Mouse (Mus musculus): ENCODE measurements around the gene Ccnl1. TPM values are rescaled to one million over a fixed set of nuclear protein-coding genes. Genes with fewer than 3 reads are reported as not detected.

Gene Ccnl1
- polyA plus RNA-seq (2017; shearing (Covaris generic)), result 10 to 100 TPM; 49.5 to 88.6 TPM

DNA sequence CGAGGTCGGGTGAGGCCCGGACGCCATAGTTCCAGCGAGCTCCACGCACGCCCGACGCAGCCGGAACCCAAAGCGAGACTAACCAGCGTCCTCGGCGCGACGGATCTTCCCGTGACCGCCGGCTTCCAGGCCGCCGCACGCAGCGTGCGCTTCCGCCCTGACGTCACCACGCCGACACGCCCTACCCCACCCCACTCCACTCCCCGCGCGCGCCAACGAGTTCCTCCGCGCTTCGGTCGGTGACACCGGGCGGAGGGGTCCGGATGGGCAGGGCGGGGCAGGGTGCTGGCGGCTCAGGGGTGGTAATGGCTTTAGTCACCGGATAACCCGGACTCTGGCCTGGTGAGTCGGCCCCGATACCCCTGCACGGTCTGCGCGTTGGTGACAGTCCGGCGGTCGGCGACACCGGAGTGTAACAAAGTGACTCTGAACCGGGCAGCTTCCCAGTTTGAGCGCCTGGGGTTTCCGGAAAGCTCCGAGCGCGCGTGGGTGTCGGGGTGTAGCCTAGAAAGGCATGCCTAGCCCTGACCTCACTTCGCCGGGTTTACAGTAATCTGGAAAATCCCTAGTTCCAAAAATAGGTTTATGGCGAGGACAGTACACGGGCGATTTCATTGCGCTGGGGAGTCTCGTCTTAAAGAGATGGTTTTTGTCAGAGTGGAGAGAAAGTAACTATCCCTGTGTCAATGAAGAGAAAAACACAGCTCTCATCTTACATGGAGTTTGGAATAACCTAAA lies at the start of gene Ccnl1:
Gene Ccnl1, minus strand, starts transcription at position 148 of the 738 bp plus-strand sequence.
- peak; percentile 84 for ATAC-seq

DNA sequence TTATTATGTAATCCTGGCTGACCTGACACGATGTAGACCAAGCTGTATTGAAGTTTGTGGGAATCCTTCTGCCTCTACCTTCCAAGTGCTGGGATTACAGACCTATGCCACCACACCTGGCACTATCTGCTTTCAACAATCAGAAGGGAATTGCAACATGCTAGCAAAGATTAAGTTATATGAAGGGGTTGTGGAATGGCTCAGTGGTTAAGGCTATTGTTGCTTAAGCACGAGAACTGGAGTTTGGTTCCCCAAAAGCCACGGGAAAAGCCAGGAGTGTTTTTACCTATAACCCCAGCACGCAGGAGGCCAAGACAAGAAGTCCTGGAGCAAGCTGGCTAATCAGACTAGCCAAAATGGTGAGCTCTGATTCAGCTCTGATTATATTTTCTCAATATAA lies 46.9 kb upstream of the Ccnl1 start:
- ATAC-seq, result no peak

DNA sequence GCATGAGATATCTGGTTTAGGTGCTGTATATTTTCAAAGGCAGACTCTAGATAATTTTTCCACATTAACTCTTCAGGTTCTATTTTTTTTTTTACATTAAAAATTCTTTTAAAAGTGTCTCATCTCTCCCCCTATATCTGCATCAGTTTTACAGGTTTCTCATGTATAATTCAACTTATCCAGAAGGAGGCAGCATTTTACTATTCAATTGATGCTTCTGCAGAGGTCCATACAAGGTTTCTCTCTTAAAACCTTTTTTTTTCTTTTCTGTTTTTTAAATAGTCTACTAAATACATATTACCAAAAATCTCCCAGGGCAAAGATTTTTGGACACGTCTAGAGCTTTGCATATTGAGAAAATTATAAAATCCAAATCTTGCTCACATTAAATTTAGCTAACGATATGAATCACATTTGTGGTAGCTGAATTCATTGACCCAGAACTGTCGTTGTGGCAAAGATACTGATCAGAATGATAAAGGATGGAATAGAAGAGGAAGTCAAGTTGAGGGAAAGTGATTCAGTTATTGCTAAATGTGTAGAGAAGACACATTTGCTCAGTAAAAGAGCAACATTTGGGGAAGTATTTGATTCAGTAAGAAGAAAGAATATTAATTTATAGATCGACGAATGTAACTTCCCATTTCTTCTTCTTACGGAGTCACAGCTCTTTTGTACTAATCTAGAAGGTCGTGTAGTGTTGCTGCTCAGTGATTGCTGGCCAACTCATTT lies 46.3 kb upstream of the Ccnl1 start:
- no peak for ATAC-seq

DNA sequence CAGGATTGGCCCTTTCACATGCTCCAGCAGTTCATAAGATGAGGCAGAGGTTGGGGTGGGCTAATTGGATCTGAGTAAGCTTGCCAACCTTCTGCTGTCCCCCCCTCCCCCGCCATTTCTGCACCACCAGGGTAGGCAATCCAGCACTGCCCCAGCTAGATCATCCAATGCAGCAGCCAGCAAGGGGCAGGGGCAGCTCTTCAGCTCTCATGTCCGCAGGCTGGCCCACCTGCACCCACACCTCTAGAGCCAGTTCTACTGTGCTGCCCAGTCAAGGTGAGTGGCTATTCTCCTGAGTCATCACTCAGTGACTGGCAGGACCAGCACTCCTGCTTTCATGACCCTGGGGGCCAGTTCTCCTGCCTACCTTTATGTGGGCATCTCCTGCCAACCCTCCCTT lies 42.4 kb upstream of the Ccnl1 start:
- no peak for ATAC-seq

DNA sequence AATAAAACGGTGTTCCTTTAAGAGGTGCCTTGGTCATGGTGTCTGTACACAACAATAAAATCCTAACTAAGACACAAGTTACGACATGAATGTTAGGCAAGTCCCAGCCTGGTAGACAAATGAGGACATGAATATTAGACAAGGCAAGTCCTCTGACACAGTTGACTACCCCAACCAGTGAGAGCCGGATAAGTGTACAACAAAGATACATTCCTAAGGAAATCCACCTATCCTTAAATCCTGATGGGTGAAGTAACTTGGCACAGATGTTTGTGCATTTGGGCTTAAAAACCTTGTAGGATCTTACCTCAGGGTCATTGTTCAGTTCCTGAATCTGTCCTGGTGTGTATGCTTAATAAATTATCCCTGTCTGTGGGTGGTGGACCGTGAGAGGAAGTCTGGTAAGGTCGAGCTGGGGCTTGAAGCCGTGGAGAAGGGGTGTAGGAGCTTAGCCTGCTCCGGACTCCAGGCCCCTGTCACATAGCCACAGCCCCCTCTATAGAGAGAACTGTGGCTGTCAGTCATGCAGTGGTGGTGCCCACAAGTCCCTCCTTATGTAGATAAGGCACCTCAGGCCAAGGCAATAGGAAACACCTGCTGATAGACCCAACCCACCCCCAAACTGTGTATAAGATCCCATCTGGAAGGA lies 39.4 kb upstream of the Ccnl1 start:
- no peak for ATAC-seq

DNA sequence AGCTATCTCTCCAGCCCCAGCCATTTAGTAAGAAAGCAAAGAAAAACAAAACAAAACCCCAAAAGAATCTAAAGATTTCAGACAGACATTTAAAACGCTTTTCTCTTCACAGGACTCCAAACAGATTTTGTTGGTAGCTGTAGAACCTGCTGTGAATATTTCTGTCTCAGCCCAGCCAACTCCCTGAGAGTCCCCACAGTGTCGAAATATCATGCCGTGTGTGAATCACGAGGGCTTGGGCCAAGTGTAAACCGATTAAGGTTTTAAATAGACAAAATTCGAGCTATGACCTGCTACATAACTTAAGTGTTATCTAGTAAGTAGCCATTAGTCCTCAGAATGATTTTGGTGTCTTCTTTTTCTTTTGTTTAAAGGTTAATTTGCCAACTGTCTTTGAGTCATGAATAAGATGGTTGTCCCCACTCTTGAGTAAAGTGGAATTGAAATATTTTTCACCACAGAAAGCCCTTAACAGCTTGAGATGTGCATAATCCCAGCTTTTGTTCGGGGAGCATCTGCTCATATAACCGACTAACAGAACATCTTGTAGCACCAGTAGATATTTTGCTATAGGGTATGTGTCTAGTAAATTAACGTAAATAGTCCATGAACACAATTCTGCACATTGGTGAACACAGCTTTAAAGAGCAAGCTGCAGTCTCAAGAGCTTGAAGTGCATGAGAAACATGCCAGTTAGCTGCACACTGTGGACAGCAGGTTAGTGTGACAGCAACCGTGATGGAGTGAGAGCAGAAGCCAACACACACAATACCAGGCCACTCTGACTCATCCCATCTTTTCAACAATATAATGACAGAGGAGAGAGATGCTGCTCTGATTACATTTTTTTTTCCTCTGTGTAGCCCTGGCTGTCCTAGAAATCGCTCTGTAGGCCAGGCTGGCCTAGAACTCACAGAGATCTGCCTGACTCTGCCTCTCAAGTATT lies 34.6 kb upstream of the Ccnl1 start:
- ATAC-seq, result no peak

DNA sequence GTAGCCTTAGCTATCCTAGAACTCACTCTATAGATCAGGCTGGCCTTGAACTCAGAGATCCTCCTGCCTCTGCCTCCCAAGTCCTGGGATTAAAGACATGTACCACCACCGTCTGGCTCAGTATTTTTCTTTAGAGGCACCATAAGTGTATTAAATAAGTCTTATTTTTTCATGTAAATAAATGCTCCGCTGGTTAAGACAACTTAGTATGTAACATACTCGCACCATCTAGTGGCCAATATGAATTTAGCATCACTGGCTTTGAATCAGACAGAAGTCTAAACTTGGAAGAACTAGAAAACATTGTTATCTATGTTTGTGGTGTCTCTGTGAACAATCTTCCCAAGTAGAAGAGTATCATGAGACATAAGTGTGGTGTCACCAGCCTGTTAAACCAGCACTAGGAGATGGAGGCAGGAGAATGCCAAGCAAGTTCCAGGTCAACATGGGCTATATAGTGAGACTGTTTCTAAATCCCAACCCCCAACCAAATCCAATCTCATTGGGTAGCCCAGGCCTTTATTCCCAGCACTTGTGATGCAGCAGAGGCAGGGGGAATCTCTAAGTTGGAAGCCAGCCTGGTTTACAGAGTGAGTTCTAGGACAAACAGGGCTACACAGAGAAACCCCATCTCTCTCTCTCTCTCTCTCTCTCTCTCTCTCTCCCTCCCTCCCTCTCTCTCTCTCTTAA lies 33.1 kb upstream of the Ccnl1 start:
- peak; percentile 93 for ATAC-seq

DNA sequence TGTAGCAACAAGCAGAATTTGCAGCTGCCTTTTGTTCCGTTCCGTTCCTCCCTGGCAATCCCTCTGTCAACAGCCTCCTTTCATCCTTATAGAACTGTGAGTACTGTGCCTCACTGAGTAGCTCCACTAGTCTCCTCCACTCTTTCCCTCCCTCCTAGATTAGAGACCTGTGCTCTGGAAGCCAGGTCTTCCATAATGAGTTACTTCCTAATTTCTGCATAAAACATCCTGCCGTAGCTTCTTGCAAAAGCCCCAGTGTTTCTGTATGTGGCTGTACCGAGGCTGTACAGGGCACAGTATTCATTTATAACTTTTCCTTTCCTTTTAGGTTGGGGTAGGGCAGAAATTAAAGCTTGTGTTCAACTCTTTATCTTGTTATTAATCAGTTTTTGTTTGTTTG lies 32.5 kb upstream of the Ccnl1 start:
- ATAC-seq, result no peak

DNA sequence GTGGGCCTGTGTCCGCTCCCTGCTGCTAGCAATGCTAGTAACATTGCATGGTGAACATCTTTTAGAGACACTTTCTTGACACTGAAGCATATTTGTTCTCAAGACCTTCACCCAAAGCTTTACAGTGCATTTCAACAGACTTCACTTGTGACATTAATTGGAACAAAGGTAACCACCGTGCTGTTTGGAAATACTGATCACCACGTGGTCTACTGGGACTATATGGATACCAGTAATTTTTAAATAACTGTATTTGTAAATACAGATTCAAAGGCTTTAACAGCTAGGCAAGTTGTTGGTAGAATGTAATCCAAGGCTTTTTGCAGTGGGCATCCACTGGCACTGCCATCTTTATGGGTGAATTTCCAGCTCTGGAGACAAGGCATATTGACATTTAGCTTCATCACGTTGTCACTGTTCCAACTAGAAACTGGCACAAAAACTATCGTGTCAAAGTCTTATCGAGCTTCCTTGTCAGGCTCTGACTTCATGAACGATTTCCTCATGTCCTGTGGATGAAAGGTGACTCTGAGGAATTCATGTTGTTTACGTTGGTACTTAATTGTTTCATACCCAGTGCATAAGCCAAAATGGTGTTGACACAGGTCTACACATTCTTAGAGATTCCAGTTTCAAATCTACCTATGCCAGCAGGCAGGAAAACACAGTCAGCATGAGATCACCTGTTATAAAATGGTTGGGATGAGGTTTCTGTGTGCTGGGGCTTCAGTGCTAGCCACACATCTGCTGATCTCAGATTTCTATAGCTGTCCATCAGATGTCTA lies 30.9 kb upstream of the Ccnl1 start:
- no peak for ATAC-seq

DNA sequence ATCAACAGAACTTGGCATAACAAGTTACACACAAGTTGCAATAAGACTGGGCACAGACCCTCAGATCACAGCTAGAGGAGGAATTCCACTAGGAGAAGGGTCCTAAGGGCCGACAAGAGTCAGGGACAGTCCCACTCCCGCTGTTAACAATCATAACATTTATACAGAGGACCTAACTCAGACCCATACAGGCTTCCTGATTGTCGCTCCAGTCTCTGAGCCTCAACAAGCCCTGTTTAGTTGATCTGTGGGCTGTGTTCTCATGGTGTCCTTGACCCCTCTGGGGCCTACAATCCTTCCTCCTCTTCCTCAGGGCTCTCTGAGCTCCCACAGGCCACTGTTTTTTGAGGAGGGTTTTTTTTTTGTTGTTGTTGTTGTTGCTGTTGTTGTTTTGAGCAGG lies 18.2 kb upstream of the Ccnl1 start:
- no peak for ATAC-seq

DNA sequence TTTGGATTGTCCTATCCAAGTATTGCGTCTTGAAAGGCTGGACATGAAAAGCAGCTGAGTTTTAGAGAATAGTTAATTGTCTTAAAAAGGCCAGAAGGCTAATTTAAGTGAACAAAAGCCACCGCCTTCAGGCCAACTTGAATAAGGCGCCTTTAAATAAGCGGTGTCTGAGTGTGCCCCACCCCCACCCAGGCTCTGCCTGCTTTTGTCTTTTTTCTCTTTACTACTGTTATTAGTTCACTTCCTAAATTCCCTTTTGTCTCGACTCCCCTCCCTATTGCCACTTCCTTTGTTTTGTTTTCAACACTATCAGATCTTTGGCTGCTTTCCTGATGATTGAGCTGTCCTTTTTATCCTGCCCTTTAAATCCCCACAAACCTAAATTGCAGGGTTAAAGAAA lies 17.3 kb upstream of the Ccnl1 start:
- ATAC-seq, result peak; percentile 42

DNA sequence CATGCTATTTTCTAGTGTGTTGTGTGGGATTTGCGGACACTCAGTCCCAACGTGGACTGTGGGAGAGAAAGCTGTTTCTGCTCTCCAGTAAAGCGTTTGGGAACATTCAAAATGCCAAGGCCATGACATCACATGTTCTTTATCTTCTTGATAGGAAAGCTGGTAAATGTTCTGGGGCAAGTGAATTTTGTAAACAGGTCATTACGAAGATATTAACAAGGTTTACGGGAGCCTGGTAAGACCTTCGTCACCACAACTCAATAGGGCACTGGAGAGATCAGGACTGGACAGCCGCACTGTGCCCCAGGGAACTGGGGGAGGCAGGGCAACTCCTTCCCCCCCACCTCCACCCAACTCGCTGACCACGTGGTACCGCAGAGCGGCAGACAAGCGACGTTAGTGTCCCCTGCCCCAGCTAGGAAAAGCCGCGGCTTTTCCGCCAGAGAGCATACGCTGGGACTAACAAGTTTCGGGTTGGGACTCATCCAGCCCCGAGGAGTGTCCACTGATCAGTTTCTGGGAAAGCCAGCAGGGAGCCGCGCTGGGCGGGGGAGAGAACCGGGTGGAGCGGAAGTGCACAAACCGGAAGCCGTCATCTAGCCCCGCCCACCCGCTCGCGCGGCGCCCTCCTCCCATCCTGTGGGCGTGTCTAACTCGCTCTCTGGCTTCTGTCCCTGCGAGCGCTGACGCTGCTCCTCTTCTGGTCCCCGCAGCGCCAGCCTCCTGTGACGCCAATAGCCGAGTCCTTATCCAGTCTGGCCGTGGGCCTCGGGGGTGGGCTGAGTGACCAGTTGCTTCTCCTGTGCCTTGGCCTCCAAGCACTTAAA lies 16.4 kb upstream of the Ccnl1 start:
- ATAC-seq, result peak; percentile 94

DNA sequence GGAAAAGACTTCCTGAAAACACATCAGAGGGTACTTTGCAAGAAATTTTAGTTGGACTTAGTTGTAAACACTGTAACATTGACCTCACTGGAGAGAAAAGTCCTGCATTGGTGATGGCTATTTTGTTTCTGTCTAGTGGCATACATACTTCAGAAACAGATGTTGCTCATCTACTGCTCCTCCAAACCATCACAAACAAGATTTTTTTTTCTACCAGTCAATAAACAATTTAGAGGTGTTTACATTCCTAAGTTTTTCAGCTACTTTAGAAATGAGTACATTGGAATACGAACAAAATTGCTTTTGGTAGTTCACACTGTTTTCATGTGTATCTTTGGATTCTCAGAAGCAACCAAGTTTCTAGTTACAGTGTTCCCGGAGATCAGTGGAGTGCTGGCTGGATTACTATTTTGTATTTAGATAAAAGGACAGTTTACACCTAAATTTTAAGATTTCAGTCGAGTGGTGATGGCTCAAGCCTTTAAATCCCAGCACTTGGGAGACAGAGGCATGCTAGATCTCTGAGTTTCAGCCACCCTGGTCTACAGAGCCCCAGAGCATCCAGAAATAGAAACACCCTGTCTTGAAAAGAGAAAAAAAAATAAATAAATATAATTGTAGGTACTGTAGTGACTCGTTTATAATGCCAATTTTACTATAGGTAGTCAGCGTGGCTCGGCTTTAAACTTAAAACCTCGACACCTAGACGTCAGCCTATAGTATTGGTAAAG lies 15.6 kb upstream of the Ccnl1 start:
- ATAC-seq, result no peak

DNA sequence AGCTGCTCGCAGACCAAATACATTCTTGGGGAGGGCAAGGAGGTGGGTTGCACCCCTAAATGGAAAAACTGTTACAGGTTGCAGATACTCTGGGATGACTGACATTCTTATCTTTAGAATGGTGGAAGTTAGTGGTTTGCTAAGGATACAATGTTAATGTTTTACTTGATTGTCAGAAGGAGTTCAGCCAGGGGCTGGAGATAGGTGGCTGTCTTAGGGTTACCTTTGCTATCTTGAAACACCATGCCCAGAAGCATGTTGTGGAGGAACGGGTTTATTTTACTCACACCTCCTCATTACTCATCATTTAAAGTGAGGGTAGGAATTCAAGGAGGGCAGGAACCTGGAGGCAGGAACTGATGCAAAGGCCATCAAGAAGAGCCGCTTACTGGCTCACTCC lies 11.1 kb upstream of the Ccnl1 start:
- no peak for ATAC-seq

DNA sequence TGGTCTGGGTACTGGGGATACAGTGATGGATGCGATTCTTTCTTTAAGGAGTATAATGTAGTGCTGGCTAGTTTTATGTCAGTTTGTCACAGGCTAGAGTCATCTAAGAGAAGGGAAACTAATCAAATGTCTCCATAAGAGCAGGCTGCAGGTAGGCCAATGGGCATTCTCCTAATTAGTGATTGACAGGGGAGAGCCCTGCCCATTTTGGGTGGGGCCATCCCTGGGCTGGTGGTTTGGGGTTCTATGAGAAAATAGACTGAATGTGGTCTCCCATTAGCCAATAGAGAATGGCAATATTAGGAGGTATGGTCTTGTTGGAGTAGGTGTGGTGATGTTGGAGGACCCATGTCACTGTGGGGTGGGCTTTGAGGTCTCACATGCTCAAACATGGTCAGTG lies 8.3 kb upstream of the Ccnl1 start:
- ATAC-seq, result no peak

DNA sequence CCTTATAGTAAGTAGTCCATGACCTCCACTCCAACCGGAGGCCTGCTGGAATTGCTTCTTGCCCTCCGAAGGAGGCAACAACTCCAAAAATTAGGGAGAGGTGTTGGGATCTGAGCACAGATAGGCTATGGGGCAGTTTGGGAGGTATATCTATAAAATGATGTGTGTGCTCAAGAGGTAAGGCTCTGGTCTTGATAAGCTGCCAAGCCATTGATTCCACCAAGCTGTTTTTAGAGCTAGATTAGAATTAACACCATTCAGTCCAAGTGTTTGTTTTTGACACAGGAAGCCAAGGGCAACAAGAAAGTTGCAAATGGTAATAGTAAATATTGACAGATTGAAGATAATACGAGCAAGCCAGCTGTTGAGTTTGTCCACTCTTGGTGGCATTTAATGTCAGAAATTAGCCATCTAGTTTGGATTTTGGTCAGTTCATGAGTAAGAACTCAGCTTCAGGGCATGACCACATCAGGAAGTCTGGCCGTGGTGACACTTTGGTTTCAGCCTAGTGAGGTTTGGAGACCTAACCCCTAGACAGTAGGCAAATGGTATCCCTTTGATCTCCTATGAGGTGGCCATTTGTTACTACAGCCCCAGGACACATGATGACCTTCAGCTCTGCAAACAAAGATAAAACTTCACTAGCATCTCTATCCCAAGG lies 4.4 kb upstream of the Ccnl1 start:
- ATAC-seq, result no peak

DNA sequence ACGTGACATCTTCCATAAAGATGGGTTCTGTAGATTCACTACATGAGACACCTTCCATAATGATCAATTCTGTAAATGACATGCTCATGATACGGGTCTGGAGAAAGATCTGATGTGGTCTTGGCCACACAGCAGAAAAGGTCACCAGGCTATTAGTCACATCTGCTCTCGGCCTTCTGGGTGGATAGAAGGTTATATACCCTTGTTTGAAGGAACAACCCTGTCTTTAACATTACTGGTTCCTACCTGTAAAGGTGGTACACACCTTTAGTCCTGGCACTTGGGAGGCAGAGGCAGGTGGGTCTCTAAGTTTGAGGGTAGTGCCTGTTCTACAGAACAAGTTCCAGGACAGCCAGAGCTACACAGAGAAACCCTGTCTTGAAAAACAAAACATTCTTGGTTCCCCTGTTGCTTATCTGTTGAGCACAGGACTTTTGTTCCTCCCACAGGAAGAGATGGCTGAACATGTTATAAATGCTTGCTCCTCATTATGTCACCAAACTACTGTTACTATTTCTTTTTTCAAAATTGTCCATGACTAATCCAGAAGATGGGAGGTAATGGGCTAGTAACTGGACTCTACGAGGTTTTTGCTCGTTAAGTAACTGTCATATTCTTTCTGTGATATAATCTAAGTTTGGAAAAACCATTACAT lies 2.4 kb upstream of the Ccnl1 start:
- ATAC-seq, result no peak

DNA sequence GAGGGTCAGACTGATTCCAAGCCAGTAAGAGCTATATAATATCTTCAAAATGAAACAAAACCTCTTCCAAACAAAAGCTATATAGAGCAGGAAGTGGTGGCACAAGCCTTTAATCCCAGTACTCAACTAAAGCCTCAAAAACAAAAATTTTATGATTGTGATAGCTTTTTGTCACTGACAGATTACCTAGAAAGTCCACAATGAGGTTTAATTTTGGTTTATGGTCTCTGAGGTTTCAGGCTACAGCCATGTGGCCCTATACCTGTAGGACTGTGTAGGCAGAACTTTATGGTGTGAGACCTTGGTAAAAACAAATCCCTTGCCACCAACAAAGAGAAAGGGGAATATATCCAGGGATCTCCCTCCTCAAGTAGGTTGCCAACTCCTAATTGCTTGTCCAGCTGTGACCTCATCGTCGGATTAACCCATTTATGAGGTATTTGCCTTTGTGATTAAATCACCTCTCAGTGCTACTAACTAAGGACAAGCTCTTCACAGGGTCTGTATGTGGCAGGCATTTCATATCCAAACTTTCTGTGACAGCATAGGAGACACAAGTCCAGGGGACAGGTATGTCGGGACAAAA lies 1.5 kb upstream of the Ccnl1 start:
- ATAC-seq, result no peak

Measured in CD4-positive, CD25-positive, alpha-beta regulatory T cell, adult 4 months (primary cell).